Mouse (Mus musculus): ENCODE data around the gene Fmo5. TPM values are rescaled to one million over a fixed set of nuclear protein-coding genes. Genes with fewer than 3 reads are reported as not detected.

Gene Fmo5
- total and polyA plus RNA-seq, 3 experiments = 3.0 to 14.7 (median 13.8) TPM

DNA sequence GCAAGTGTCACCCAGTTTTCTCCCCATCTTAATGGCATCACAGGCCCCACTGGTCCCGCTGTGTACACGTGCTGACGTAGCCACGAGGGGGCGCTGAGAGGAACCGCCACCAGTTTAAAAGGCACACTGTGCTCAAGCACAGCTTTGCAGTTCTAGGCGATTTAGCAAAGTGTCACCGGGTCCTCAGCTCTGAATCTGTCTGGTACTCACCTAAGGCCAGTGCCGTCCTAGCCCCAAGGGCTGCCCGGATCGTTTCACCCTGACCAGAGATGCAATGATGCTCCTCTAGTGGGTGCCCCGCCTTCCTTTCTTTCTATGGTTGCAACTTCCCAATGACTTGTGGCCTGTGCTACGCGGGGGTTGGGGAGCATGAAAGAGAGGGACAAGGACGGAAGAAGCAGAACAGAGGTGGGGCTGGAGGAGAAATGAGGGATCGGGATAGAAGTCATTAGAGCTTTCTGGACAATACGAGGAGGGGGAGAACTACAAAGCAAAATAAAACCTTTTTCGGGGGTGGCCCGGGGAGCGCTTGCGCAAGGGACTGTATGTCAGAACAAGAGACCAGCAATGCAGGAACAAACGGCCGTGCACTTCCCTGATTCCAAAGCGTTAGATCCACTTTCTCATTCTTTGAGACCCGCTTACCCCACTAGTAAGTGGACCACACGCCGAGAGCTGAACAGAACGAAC, 52.2 kb downstream of the Fmo5 start:
- DNase-seq = peak; percentile 87

DNA sequence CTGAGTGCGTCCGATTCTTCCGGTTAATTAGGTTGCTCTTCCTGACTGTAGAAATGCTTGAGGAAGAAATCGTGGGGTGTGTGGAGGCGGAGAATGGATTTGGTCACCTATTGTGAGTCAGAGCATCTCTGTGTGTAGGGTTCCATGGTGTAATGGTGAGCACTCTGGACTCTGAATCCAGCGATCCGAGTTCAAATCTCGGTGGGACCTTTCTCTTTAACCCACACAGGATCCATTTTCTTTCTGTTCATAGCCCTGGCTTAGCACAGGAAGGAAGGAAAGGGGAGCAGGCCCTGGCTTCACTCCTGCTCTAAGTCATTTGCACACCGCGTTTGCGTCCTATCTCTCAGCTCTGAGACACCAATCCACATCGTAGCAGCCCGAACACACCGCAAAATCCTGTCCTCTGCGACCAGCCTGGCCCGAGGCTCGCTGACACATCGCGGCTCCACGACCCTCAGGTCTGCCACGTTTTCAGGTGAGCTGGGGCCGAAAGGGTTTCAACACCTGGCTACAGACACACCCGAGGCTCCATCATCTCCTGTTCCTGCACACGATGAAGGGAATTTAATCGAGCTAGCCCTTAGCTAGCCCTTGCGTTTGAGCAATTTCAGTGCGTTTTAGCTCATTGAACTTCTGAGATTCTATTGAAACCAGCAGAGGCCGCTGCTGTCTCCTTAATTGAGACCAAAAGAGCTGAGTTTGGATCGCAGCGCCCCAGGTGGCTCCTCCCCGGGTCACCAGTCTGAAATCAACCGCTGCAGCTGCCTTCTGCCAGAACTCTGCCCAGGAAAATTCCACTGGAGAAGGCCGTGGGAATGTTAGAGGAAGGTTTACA, 52.9 kb downstream of the Fmo5 start:
- DNase-seq = peak; percentile 84

DNA sequence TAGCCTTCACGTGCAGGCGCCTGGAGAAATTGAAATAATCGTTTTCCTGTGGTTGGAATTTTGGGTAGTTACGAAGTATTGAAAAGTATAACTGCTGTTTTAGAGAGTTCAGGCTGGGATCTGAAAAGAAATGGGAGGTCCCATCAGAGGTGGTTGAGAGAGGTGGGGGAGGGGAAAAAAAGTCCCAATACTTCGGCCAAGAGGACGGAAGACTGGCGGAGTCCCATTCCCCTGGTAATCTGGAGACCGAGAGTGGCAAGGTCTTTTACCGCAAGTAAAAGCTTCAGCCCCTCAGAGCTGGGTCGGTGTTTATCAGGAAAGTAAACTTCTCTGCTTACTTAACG, 53.5 kb downstream of the Fmo5 start:
- no peak for DNase-seq

DNA sequence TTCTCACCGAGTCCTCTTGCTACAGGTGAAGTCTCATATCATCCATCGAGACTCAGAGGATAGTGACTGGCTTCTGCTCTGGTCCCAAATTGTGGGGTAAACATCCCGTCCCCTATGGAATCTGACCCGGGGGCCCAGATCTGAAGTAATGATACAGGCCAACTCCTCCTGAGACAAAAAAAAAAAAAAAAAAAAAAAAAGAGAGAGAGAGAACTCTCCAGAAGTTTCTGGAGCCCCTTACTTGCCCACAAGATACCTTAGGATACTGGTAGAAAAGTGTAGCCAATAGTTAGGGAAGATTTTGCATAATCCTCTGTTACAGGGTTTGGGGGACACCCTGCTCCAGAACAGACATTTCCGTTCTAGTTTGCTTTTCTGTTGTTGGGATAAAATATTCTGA, 54.0 kb downstream of the Fmo5 start:
- DNase-seq = no peak

- no peak for DNase-seq
These were observed 55.1 kb downstream of the Fmo5 start for GRCm38 (mm10) chr3:97683560-97684195.

DNA sequence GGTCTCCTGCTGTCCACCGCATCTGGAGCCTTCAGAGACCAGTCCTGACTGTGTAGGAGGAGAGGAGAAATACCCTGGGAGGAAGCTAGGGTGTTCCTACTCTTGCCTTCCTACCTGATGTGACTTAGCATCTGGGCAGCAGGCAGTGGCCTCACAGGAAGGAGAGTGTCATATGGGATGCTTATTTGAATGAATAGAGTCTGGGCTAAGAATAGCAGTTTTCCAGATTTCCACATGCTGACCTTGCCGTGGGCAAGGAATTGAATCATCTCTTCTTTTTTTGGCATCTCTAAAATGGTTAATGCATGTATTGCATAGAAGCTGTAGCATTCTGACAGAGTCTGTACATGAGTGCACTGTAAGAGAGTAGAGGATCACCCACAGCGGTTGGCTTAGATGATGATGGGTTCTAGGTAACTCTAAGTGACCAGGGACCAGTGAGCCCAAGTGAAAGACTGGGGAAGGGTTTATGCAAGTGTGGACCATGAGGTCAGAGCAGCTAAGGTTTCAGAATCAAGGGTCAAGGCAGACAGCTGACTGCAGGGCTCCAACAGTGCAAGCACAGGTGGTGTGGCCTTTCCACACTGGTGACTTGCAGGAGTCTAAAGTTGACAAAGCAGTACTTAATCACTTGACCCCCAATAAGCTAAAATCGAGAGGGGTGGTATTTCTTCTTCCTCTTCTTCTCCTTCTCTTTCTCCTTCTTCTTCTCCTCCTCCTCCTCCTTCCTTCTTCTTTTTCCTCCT, 57.9 kb downstream of the Fmo5 start:
- no peak for DNase-seq

DNA sequence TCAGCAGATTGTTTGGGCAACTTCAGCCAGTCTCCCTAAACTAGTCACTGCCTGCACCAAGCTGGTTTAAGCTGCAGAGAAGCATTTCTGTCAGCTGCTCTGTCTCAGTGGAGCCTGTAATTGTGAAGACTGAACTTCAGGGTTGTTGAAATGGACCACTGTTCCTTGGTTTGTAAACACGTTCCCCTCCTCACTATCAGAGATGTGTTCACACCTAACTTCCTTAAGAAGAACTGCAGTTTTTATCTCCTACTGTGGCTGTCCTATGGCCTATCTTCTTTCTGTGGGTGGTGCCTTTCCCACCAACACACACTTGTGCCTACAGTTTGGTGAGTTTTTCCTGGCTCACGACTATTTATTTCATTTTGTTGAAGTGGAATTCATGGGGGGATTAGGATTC, 60.7 kb downstream of the Fmo5 start:
- DNase-seq = no peak

- DNase-seq = no peak
These were observed 62.0 kb downstream of the Fmo5 start for GRCm38 (mm10) chr3:97690590-97690989.

GRCm38 (mm10) chr3:97691443-97692017, 62.9 kb downstream of the Fmo5 start:
- no peak for DNase-seq

GRCm38 (mm10) chr3:97693806-97694205, 65.2 kb downstream of the Fmo5 start:
- DNase-seq = no peak

- DNase-seq = no peak
These were observed 68.3 kb downstream of the Fmo5 start for GRCm38 (mm10) chr3:97696866-97697265.

GRCm38 (mm10) chr3:97697291-97697690, 68.7 kb downstream of the Fmo5 start:
- DNase-seq = no peak

- peak; percentile 20 for DNase-seq
These were observed 70.5 kb downstream of the Fmo5 start for GRCm38 (mm10) chr3:97699061-97699460.

DNA sequence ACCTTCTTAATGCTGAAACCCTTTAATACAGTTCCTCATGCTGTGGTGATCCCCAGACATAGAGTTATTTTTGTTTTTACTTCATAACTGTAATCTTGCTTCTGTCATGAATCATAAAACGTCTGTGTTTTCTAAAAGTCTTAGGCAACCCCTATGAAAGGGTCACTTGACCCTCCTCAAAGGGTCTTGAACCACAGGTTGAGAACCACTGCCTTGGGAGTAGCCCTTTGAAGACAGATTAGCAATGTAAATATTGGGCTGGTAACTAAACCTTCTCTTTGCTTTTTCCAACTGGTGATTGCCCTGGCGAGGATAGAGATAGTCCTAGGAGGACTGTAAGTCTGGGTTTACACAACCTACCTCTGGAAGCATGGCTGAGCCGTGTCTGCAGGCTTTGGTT, 72.6 kb downstream of the Fmo5 start:
- no peak for DNase-seq

- DNase-seq = no peak
These were observed 74.0 kb downstream of the Fmo5 start for GRCm38 (mm10) chr3:97702448-97703080.

Small RNA genes within 50 kb of the gene (microRNA-seq; reads per million reads assigned to microRNA genes)
- gene Mir7225 = 0 reads per million in 2 experiments

Other genes with a start within 250 kb of the Fmo5 start
- gene Olfr1402, start 206.8 kb upstream of the Fmo5 start, total RNA-seq (2021) = not detected
- gene Olfr1402, start 206.8 kb upstream of the Fmo5 start, polyA plus RNA-seq (2012; rRNA removed) = not detected in 2 replicates
- gene Chd1l, start 18.6 kb upstream of the Fmo5 start, total RNA-seq (2021) = 10 to 100 TPM; 13.6 to 14.6 TPM
- gene Chd1l, start 18.6 kb upstream of the Fmo5 start, polyA plus RNA-seq (2012; rRNA removed) = 1.7 and 1.9 TPM in 2 replicates
- 1 to 10 TPM; 8.3 to 9.6 TPM for gene Prkab2, start 29.4 kb downstream of the Fmo5 start, total RNA-seq (2021)
- gene Prkab2, start 29.4 kb downstream of the Fmo5 start, polyA plus RNA-seq (2012; rRNA removed) = 3.1 and 3.9 TPM in 2 replicates
- not detected for gene Gm17651, start 45.9 kb downstream of the Fmo5 start, total RNA-seq (2021)
- gene Gm17651, start 45.9 kb downstream of the Fmo5 start, polyA plus RNA-seq (2012; rRNA removed) = not detected in 2 replicates

Data from adrenal gland, adult 2 months (tissue).